Mouse (Mus musculus) large intestine, adult 2 months (tissue): ENCODE measurements around the gene Ly6g6e. TPM values are rescaled to one million over a fixed set of nuclear protein-coding genes. Genes with fewer than 3 reads are reported as not detected.

Source experiments
- DNase-seq: peaks from one replicate; pipeline ENCODE4 v3.0.0-alpha.2; 2012; ENCODE audit warnings: low read depth, low spot score
- WGBS: fragments of 180-500 bp; shearing (Covaris S2); methylation state at CpG from one replicate; pipeline ENCODE4 v1.1.7; 2018; 5-methylcytosine and 5-hydroxymethylcytosine counted together
- polyA plus RNA-seq: library from polyadenylated mRNA; depleted of rRNA; stranded (reverse); fragments of >200 nt; gene quantifications from 2 replicates; pipeline ENCODE4 v1.2.3, GENCODE M21; 2012

Ly6g6e gene
- polyA plus RNA-seq, 1 experiment: 0.73 TPM

- DNase-seq: no peak
- WGBS: 13% methylated on average over 11 of the region's 11 CpGs
Observed at GRCm38 (mm10) chr17:35048149-35048931, 28.4 kb upstream of the Ly6g6e start.

- no peak for DNase-seq
Observed at GRCm38 (mm10) chr17:35048932-35049440, 27.7 kb upstream of the Ly6g6e start.

GRCm38 (mm10) chr17:35049561-35050016 lies 27.1 kb upstream of the Ly6g6e start, which contains the start of gene Clic1:
Gene Clic1, plus strand, starts transcription at chr17:35049966.
- WGBS: 2% methylated on average over 11 of the region's 11 CpGs
- DNase-seq: no peak

More at GRCm38 (mm10) chr17:35048932-35049440, 27.7 kb upstream of the Ly6g6e start:
- WGBS: 50% methylated on average over 5 of the region's 5 CpGs

GRCm38 (mm10) chr17:35050126-35050750 lies 26.5 kb upstream of the Ly6g6e start:
- WGBS: 2% methylated on average over 27 of the region's 27 CpGs
- no peak for DNase-seq

- WGBS: under 1% methylated on average over 21 of the region's 21 CpGs
- no peak for DNase-seq
Observed at GRCm38 (mm10) chr17:35051156-35052086, 25.3 kb upstream of the Ly6g6e start.

- no peak for DNase-seq
- WGBS: 76% methylated on average over 12 of the region's 12 CpGs
Observed at GRCm38 (mm10) chr17:35052271-35052798, 24.4 kb upstream of the Ly6g6e start.

- DNase-seq: no peak
Observed at GRCm38 (mm10) chr17:35055691-35056495, 20.8 kb upstream of the Ly6g6e start.

GRCm38 (mm10) chr17:35057090-35057489 lies 19.6 kb upstream of the Ly6g6e start:
- DNase-seq: no peak
- WGBS: 74% methylated on average over 3 of the region's 3 CpGs

More at GRCm38 (mm10) chr17:35055691-35056495, 20.8 kb upstream of the Ly6g6e start:
- 81% methylated on average over 7 of the region's 7 CpGs for WGBS

GRCm38 (mm10) chr17:35058316-35058715 lies 18.4 kb upstream of the Ly6g6e start:
- WGBS: 51% methylated on average over 9 of the region's 9 CpGs
- DNase-seq: no peak

- under 1% methylated on average over 57 of the region's 57 CpGs for WGBS
- DNase-seq: no peak
Observed at GRCm38 (mm10) chr17:35058911-35059892, 17.5 kb upstream of the Ly6g6e start, which contains the start of gene Ddah2. Gene Ddah2, plus strand, starts transcription at chr17:35059035.

- 27% methylated on average over 14 of the region's 14 CpGs for WGBS
- no peak for DNase-seq
Observed at GRCm38 (mm10) chr17:35060071-35060470, 16.6 kb upstream of the Ly6g6e start.

GRCm38 (mm10) chr17:35060737-35061297 lies 15.9 kb upstream of the Ly6g6e start:
- no peak for DNase-seq
- WGBS: 59% methylated on average over 22 of the region's 22 CpGs

GRCm38 (mm10) chr17:35061299-35061698 lies 15.4 kb upstream of the Ly6g6e start:
- WGBS: 55% methylated on average over 8 of the region's 8 CpGs
- no peak for DNase-seq

- WGBS: 79% methylated on average over 3 of the region's 3 CpGs
- DNase-seq: no peak
Observed at GRCm38 (mm10) chr17:35063466-35063865, 13.2 kb upstream of the Ly6g6e start.

GRCm38 (mm10) chr17:35064378-35064877 lies 12.3 kb upstream of the Ly6g6e start:
- 33% methylated on average over 10 of the region's 10 CpGs for WGBS
- DNase-seq: no peak

GRCm38 (mm10) chr17:35064951-35065947 lies 11.5 kb upstream of the Ly6g6e start, which contains the start of gene Ly6g6c:
Gene Ly6g6c, plus strand, starts transcription at chr17:35065388.
- DNase-seq: no peak
- 12% methylated on average over 48 of the region's 48 CpGs for WGBS
